Mouse (Mus musculus) ES-Bruce4 (cell line): Measurements from ENCODE around the gene Ldhc. TPM values are rescaled to one million over a fixed set of nuclear protein-coding genes. Genes with fewer than 3 reads are reported as not detected.
"Not testable (repeated sequence)": the region's sequence is repeated elsewhere in the genome, so short reads cannot be mapped to it uniquely, and the experiment has no call there.

Experiments used
- H3K27ac ChIP-seq: 2 replicates; pipeline ENCODE4 v1.5.1; 2012; ENCODE audit warnings: low read length, inconsistent platforms; ENCODE audit not compliant: insufficient read depth
- H3K27me3 ChIP-seq: 2 replicates; pipeline ENCODE4 v1.6.1; 2012; ENCODE audit warnings: mild to moderate bottlenecking, low read length, inconsistent platforms; ENCODE audit not compliant: control insufficient read depth, poor library complexity, insufficient read depth, severe bottlenecking
- H3K36me3 ChIP-seq: 2 replicates; pipeline ENCODE4 v1.6.1; 2012; ENCODE audit warnings: inconsistent platforms, mild to moderate bottlenecking, low read length, moderate library complexity; ENCODE audit not compliant: control insufficient read depth, poor library complexity, insufficient read depth, severe bottlenecking
- H3K4me1 ChIP-seq: one replicate; pipeline ENCODE4 v1.8.1; 2011; ENCODE audit warnings: low read length; ENCODE audit not compliant: control insufficient read depth, insufficient read depth
- H3K4me3 ChIP-seq: 2 replicates; pipeline ENCODE4 v1.5.1; 2011; ENCODE audit warnings: low read depth, mild to moderate bottlenecking, low read length
- H3K9ac ChIP-seq: 2 replicates; pipeline ENCODE4 v1.6.1; 2012; ENCODE audit warnings: low read depth, mild to moderate bottlenecking, inconsistent platforms; ENCODE audit not compliant: poor library complexity, severe bottlenecking
- H3K9me3 ChIP-seq: replicated peaks from 2 replicates; pipeline ENCODE4 v1.6.1; 2012; ENCODE audit warnings: mild to moderate bottlenecking, low read length, inconsistent platforms; ENCODE audit not compliant: control insufficient read depth, poor library complexity, insufficient read depth, severe bottlenecking
- CTCF ChIP-seq: IDR thresholded peaks from one replicate; pipeline ENCODE4 v1.8.1; 2011; ENCODE audit warnings: low read depth, low read length
- EP300 ChIP-seq: IDR thresholded peaks from 2 replicates; pipeline ENCODE4 v1.6.1; 2011; ENCODE audit warnings: low read depth, low read length; ENCODE audit not compliant: insufficient read depth
- POLR2A ChIP-seq: IDR thresholded peaks from one replicate; pipeline ENCODE4 v1.8.1; 2011; ENCODE audit warnings: low read length; ENCODE audit not compliant: insufficient read depth
- polyA plus RNA-seq: library from polyadenylated mRNA; stranded (reverse); fragments of >200 nt; gene quantifications from 2 replicates; pipeline ENCODE4 v1.2.4, GENCODE M21; 2011; ENCODE audit warnings: low read depth; ENCODE audit not compliant: missing spikeins, insufficient read depth, insufficient read length

The Ldhc gene
- polyA plus RNA-seq, 1 experiment, result 0.57 TPM

- no peaks in the 10 kb centered on the region for H3K9me3 ChIP-seq
- H3K4me3 ChIP-seq, result no peak overlapping the region
- H3K36me3 ChIP-seq, result no peaks in the 10 kb centered on the region
- TF ChIP-seq EP300, result no peak
- no peak for TF ChIP-seq CTCF
- TF ChIP-seq POLR2A, result no peak
- H3K27me3 ChIP-seq, result no peaks in the 10 kb centered on the region
- no peaks in the 10 kb centered on the region for H3K4me1 ChIP-seq
- H3K27ac ChIP-seq, result no peak overlapping the region
- H3K9ac ChIP-seq, result no peak overlapping the region
These were observed 20.0 kb downstream of the Ldhc start for GRCm38 (mm10) chr7:46880992-46881391.

GRCm38 (mm10) chr7:46881941-46882340, 20.9 kb downstream of the Ldhc start:
- not testable (repeated sequence) for H3K36me3 ChIP-seq, H3K4me3 ChIP-seq, H3K4me1 ChIP-seq, H3K9me3 ChIP-seq, H3K27ac ChIP-seq, H3K9ac ChIP-seq, H3K27me3 ChIP-seq

DNA sequence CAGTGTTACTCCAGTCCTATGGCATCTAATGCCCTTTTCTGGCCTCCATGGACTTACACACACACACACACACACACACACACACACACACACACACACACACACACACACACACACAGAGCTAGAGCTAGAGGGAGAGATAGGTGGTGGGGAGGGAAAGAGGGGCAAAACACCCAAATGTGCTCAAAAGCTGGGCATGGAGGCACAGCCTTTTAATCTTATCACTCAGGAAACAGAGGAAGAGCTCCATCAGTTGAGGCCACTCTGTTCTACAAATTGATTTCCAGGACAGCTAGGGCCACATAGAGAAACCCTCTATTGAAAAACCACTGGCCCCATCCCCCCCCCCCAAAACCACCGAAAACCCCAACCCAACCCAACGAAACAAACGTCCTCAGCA, 22.3 kb downstream of the Ldhc start:
- TF ChIP-seq EP300 (no peak), POLR2A (no peak), CTCF (no peak)
- Histone ChIP-seq H3K9me3 (no peaks in the 10 kb centered on the region), H3K4me1 (no peaks in the 10 kb centered on the region), H3K9ac (no peak overlapping the region), H3K27me3 (no peaks in the 10 kb centered on the region), H3K36me3 (no peaks in the 10 kb centered on the region; the same call in none of the 2 replicates), H3K27ac (no peak overlapping the region), H3K4me3 (no peak overlapping the region)

GRCm38 (mm10) chr7:46895511-46895910, 34.5 kb downstream of the Ldhc start:
- Histone ChIP-seq H3K27me3 (no peaks in the 10 kb centered on the region), H3K4me3 (no peak overlapping the region), H3K9ac (no peak overlapping the region), H3K9me3 (no peaks in the 10 kb centered on the region), H3K4me1 (no peaks in the 10 kb centered on the region), H3K36me3 (peaks cover 61% of the 10 kb centered on the region), H3K27ac (no peak overlapping the region)
- no peak for TF ChIP-seq CTCF
- TF ChIP-seq POLR2A, result no peak

GRCm38 (mm10) chr7:46899343-46899742, 38.3 kb downstream of the Ldhc start:
- TF ChIP-seq EP300 (no peak), POLR2A (no peak), CTCF (no peak)
- Histone ChIP-seq H3K9me3 (no peaks in the 10 kb centered on the region), H3K27ac (no peak overlapping the region), H3K9ac (no peak overlapping the region), H3K4me3 (no peak overlapping the region), H3K27me3 (no peaks in the 10 kb centered on the region), H3K4me1 (no peaks in the 10 kb centered on the region), H3K36me3 (peaks cover 44% of the 10 kb centered on the region)

DNA sequence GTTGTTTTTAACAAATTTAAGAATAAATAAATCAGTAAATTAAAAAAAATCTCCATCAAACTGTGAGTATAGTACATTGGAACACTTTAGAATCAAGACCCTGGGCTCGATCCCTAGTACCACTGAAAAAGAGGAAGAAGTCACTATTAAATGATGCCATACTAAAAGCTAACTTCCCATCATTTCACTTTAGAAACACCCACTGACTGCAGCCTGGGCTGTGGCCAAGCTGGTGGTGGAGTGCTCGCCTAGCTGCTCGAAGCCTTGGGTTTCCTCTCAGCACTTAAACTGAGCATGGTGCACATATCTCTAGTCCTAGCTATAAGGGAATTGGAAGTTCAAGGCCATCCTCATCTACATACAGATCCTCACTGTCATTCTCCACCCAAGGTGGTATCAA, 50.2 kb downstream of the Ldhc start:
- no peak for TF ChIP-seq POLR2A
- no peak for TF ChIP-seq EP300
- no peak for TF ChIP-seq CTCF
- Histone ChIP-seq H3K9ac (no peak overlapping the region), H3K4me3 (no peak overlapping the region), H3K9me3 (no peaks in the 10 kb centered on the region), H3K4me1 (no peaks in the 10 kb centered on the region), H3K27ac (no peak overlapping the region), H3K27me3 (no peaks in the 10 kb centered on the region), H3K36me3 (peaks cover 49% of the 10 kb centered on the region)
